Mouse (Mus musculus) embryo, embryonic 10.5 days (tissue): ENCODE measurements around the gene Trmt10b.
A peak's percentile ranks its signal among the peaks of the same experiment; 100 is the strongest.

Experiments used
- DNase-seq: peaks from one replicate; pipeline ENCODE4 v3.0.0-alpha.2; 2015; ENCODE audit warnings: low spot score

The Trmt10b gene

GRCm38 (mm10) chr4:45296662-45297564, at the start of gene Trmt10b:
Gene Trmt10b, plus strand, starts transcription at chr4:45297127.
- DNase-seq: peak; percentile 94

- DNase-seq: no peak
Observed at GRCm38 (mm10) chr4:45251265-45251664, 45.7 kb upstream of the Trmt10b start.

- no peak for DNase-seq
Observed at GRCm38 (mm10) chr4:45252861-45253262, 44.1 kb upstream of the Trmt10b start.

- peak; percentile 46 for DNase-seq
Observed at GRCm38 (mm10) chr4:45253839-45254601, 42.9 kb upstream of the Trmt10b start.

GRCm38 (mm10) chr4:45259232-45259832, 37.6 kb upstream of the Trmt10b start:
- no peak for DNase-seq

- no peak for DNase-seq
Observed at GRCm38 (mm10) chr4:45261551-45261950, 35.4 kb upstream of the Trmt10b start.

- DNase-seq: no peak
Observed at GRCm38 (mm10) chr4:45267883-45268282, 29.0 kb upstream of the Trmt10b start.

- peak; percentile 23 for DNase-seq
Observed at GRCm38 (mm10) chr4:45271041-45271452, 25.9 kb upstream of the Trmt10b start.

- no peak for DNase-seq
Observed at GRCm38 (mm10) chr4:45275770-45276169, 21.2 kb upstream of the Trmt10b start.

GRCm38 (mm10) chr4:45279292-45279691, 17.6 kb upstream of the Trmt10b start:
- no peak for DNase-seq

GRCm38 (mm10) chr4:45279981-45280548, 16.9 kb upstream of the Trmt10b start:
- peak; percentile 85 for DNase-seq

- peak; percentile 26 for DNase-seq
Observed at GRCm38 (mm10) chr4:45286318-45286717, 10.6 kb upstream of the Trmt10b start.

- DNase-seq: no peak
Observed at GRCm38 (mm10) chr4:45287906-45288305, 9.0 kb upstream of the Trmt10b start.

GRCm38 (mm10) chr4:45305536-45305935, 8.6 kb downstream of the Trmt10b start:
- DNase-seq: no peak

GRCm38 (mm10) chr4:45308046-45308445, 11.1 kb downstream of the Trmt10b start:
- DNase-seq: peak; percentile 71

- DNase-seq: no peak
Observed at GRCm38 (mm10) chr4:45308606-45309005, 11.7 kb downstream of the Trmt10b start.

- no peak for DNase-seq
Observed at GRCm38 (mm10) chr4:45311056-45311455, 14.1 kb downstream of the Trmt10b start.

- DNase-seq: peak; percentile 90
Observed at GRCm38 (mm10) chr4:45320159-45320816, 23.4 kb downstream of the Trmt10b start.

- DNase-seq: no peak
Observed at GRCm38 (mm10) chr4:45331139-45331538, 34.2 kb downstream of the Trmt10b start.

- no peak for DNase-seq
Observed at GRCm38 (mm10) chr4:45332466-45332865, 35.5 kb downstream of the Trmt10b start.

GRCm38 (mm10) chr4:45341226-45341625, 44.3 kb downstream of the Trmt10b start:
- DNase-seq: peak; percentile 12
